Mouse (Mus musculus): ENCODE measurements around the gene Vps37b. TPM values are rescaled to one million over a fixed set of nuclear protein-coding genes. Genes with fewer than 3 reads are reported as not detected.
"Not testable (repeated sequence)": the region's sequence is repeated elsewhere in the genome, so short reads cannot be mapped to it uniquely, and the experiment has no call there.

The Vps37b gene
- polyA plus RNA-seq, 1 experiment = 40.7 TPM

DNA sequence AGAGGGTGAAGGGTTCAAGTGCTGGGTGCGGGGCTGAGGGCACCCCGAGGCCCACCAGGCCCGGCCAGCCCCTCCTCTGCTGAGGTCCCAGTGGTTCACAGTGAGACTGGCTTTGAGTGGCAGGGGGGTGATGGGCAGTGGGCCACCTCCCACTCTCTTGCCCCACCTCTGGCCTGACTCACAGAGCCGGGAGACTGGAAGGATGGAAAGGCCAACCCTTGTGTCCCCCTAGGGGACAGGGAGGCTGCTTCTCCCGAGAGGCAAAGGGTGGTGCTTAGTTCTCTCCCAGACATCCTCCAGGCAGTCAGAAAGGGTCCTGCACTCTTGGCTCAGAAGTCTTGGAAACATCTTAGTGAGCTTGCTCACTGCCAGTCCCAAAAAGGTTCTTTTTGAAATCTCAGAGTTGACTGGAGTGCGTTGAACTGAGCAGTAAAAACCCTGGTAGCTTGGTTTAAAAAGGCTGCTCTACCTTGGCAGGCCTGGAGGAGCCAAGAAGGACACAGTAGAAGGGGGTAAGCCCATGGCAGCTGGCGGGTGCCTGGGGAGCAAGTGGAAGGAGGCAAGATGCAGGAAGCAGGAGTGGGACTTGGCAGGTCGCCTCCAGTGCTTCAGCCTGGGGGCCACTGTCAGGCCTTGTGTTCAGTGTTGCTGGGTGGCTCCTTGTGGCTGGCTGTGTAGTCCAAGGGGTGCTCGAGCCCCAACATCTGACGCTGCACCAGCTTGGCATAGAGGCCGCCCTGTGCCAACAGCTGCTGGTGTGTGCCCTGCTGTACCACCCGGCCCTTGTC lies 30.2 kb upstream of the Vps37b start:
- H3K36me3 ChIP-seq (ENCODE audit: control insufficient read depth, insufficient read depth) = no peaks in the 10 kb centered on the region
- TF ChIP-seq FOSL1 (IDR thresholded peaks at IDR 0.05; ENCODE audit: insufficient read depth, low read length, poor library complexity, severe bottlenecking) (no peak), CEBPB (IDR thresholded peaks at IDR 0.05; ENCODE audit: low read depth) (no peak), MAX (IDR thresholded peaks at IDR 0.05) (no peak), MYOG (IDR thresholded peaks at IDR 0.05; ENCODE audit: control insufficient read depth, extremely low read depth, insufficient read length) (no peak), USF1 (IDR thresholded peaks at IDR 0.05; ENCODE audit: low read depth) (no peak), CTCF (IDR thresholded peaks at IDR 0.05; ENCODE audit: control insufficient read depth, insufficient read depth, insufficient read length) (no peak), MYOD1 (IDR thresholded peaks at IDR 0.05; ENCODE audit: control insufficient read depth, insufficient read length, low read depth) (no peak)
- no peak overlapping the region for H3K4me3 ChIP-seq (ENCODE audit: insufficient read depth, poor library complexity, severe bottlenecking)
- no peaks in the 10 kb centered on the region for H3K27me3 ChIP-seq (ENCODE audit: control insufficient read depth, insufficient read depth, insufficient read length)
- H3K79me2 ChIP-seq (ENCODE audit: control insufficient read depth, insufficient read depth) = no peaks in the 10 kb centered on the region
- no peaks in the 10 kb centered on the region for H3K79me3 ChIP-seq (ENCODE audit: low read depth)
- no peak overlapping the region for H3ac ChIP-seq (ENCODE audit: control insufficient read depth, insufficient read length, low read depth)

DNA sequence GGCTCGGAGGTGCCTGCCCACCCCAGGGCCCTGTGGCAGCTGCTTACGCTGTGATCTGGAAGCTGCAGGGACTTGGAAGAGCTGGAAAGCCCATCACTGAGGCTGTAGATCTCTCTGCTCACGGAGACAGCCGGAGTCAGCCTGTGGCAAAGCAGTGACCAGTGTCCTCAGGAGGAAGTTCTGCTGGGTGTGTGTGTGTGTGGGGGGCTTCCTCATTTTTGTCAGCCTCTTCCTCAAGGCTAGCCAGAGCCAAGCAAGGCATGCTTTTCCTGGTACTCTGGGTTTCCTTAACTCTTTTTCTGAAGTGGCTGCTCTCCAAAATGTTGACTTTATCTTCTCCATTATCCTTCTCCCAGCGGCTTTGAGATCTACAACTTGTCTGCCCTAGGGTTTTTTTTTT lies 27.6 kb upstream of the Vps37b start:
- H3K79me3 ChIP-seq (ENCODE audit: low read depth) = no peaks in the 10 kb centered on the region
- H3K79me2 ChIP-seq (ENCODE audit: control insufficient read depth, insufficient read depth) = no peaks in the 10 kb centered on the region
- no peak overlapping the region for H3K4me3 ChIP-seq (ENCODE audit: insufficient read depth, poor library complexity, severe bottlenecking)
- H3ac ChIP-seq (ENCODE audit: control insufficient read depth, insufficient read length, low read depth) = no peak overlapping the region
- TF ChIP-seq CEBPB (IDR thresholded peaks at IDR 0.05; ENCODE audit: low read depth) (no peak), MYOD1 (IDR thresholded peaks at IDR 0.05; ENCODE audit: control insufficient read depth, insufficient read length, low read depth) (no peak)
- no peaks in the 10 kb centered on the region for H3K27me3 ChIP-seq (ENCODE audit: control insufficient read depth, insufficient read depth, insufficient read length)
- no peaks in the 10 kb centered on the region for H3K36me3 ChIP-seq (ENCODE audit: control insufficient read depth, insufficient read depth)

DNA sequence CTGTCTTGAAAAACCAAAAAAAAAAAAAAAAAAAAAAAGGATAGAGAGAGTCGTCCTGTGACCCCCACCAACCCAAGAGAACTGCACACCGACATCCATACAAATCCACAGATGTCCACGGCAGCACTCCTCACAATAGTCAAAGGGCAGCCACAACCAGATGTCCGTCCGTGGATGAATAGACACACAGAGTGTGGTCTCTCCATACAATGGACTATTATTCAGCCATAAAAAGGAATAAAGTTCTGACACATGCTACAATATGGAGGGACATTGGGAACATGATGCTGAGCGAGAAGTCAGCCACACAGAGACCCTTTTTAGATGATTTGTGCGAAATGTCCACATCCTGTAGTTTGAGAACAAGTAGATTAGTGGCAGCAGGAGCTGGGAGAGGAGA lies 26.7 kb upstream of the Vps37b start:
- Histone ChIP-seq H3K36me3 (ENCODE audit: control insufficient read depth, insufficient read depth) (no peaks in the 10 kb centered on the region), H3K4me3 (ENCODE audit: insufficient read depth, poor library complexity, severe bottlenecking) (no peak overlapping the region), H3K79me2 (ENCODE audit: control insufficient read depth, insufficient read depth) (no peaks in the 10 kb centered on the region), H3K79me3 (ENCODE audit: low read depth) (no peaks in the 10 kb centered on the region), H3ac (ENCODE audit: control insufficient read depth, insufficient read length, low read depth) (no peak overlapping the region), H3K27me3 (ENCODE audit: control insufficient read depth, insufficient read depth, insufficient read length) (no peaks in the 10 kb centered on the region)
- TF ChIP-seq USF1 (IDR thresholded peaks at IDR 0.05; ENCODE audit: low read depth) (no peak), MYOD1 (IDR thresholded peaks at IDR 0.05; ENCODE audit: control insufficient read depth, insufficient read length, low read depth) (no peak), CTCF (IDR thresholded peaks at IDR 0.05; ENCODE audit: control insufficient read depth, insufficient read depth, insufficient read length) (no peak), CEBPB (IDR thresholded peaks at IDR 0.05; ENCODE audit: low read depth) (no peak), FOSL1 (IDR thresholded peaks at IDR 0.05; ENCODE audit: insufficient read depth, low read length, poor library complexity, severe bottlenecking) (no peak), MYOG (IDR thresholded peaks at IDR 0.05; ENCODE audit: control insufficient read depth, extremely low read depth, insufficient read length) (no peak)

DNA sequence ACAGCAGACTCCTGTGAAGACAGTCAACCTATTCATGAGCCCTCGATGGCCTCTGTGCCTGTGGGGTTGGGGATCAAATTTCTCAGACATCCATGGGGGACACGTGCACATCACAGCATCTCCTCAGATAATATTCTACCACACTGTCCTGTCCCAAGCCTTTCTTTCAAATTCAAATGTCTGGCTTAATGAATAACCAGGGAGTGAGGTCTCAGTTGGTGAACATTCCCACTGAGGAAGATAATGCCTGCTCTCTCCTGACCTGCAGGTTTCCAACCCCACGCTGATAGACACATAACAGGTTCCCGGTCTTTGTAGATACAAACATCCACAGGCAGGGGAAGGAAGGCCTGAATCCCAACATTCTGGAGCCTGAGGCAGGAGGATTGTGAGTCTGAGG lies 24.9 kb upstream of the Vps37b start:
- no peaks in the 10 kb centered on the region for H3K36me3 ChIP-seq (ENCODE audit: control insufficient read depth, insufficient read depth)
- TF ChIP-seq MYOD1 (IDR thresholded peaks at IDR 0.05; ENCODE audit: control insufficient read depth, insufficient read length, low read depth) (no peak), FOSL1 (IDR thresholded peaks at IDR 0.05; ENCODE audit: insufficient read depth, low read length, poor library complexity, severe bottlenecking) (no peak), CEBPB (IDR thresholded peaks at IDR 0.05; ENCODE audit: low read depth) (no peak), CTCF (IDR thresholded peaks at IDR 0.05; ENCODE audit: control insufficient read depth, insufficient read depth, insufficient read length) (no peak), USF1 (IDR thresholded peaks at IDR 0.05; ENCODE audit: low read depth) (no peak), MAX (IDR thresholded peaks at IDR 0.05) (no peak)
- no peaks in the 10 kb centered on the region for H3K27me3 ChIP-seq (ENCODE audit: control insufficient read depth, insufficient read depth, insufficient read length)
- H3K79me3 ChIP-seq (ENCODE audit: low read depth) = no peaks in the 10 kb centered on the region
- H3K4me3 ChIP-seq (ENCODE audit: insufficient read depth, poor library complexity, severe bottlenecking) = no peak overlapping the region
- no peak overlapping the region for H3ac ChIP-seq (ENCODE audit: control insufficient read depth, insufficient read length, low read depth)
- H3K79me2 ChIP-seq (ENCODE audit: control insufficient read depth, insufficient read depth) = no peaks in the 10 kb centered on the region

DNA sequence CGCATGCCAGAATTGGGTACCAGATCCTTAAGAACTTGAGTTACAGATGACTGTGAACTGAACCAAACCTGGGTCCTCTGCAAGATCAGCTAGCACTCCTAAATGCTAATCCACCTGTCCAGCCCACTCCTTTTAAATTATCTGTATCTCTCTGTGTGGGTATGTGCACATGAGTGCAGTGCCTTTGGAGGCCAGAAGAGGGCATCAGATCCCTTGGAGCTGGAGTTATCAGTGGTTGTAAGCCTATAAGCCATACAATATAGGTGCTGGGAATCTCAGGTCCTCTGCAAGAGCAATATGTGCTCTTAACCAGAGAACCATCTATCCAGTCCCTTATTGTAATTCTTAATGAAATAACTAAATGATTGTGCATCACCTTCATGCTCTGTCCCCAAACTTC lies 24.1 kb upstream of the Vps37b start:
- Histone ChIP-seq H3K79me3 (ENCODE audit: low read depth) (no peaks in the 10 kb centered on the region), H3K27me3 (ENCODE audit: control insufficient read depth, insufficient read depth, insufficient read length) (no peaks in the 10 kb centered on the region), H3K79me2 (ENCODE audit: control insufficient read depth, insufficient read depth) (peaks cover 5% of the 10 kb centered on the region), H3K4me3 (ENCODE audit: insufficient read depth, poor library complexity, severe bottlenecking) (no peak overlapping the region), H3ac (ENCODE audit: control insufficient read depth, insufficient read length, low read depth) (no peak overlapping the region), H3K36me3 (ENCODE audit: control insufficient read depth, insufficient read depth) (no peaks in the 10 kb centered on the region)
- TF ChIP-seq CEBPB (IDR thresholded peaks at IDR 0.05; ENCODE audit: low read depth) (no peak), MYOG (IDR thresholded peaks at IDR 0.05; ENCODE audit: control insufficient read depth, extremely low read depth, insufficient read length) (no peak), CTCF (IDR thresholded peaks at IDR 0.05; ENCODE audit: control insufficient read depth, insufficient read depth, insufficient read length) (no peak), FOSL1 (IDR thresholded peaks at IDR 0.05; ENCODE audit: insufficient read depth, low read length, poor library complexity, severe bottlenecking) (no peak), USF1 (IDR thresholded peaks at IDR 0.05; ENCODE audit: low read depth) (no peak), MAX (IDR thresholded peaks at IDR 0.05) (no peak)

DNA sequence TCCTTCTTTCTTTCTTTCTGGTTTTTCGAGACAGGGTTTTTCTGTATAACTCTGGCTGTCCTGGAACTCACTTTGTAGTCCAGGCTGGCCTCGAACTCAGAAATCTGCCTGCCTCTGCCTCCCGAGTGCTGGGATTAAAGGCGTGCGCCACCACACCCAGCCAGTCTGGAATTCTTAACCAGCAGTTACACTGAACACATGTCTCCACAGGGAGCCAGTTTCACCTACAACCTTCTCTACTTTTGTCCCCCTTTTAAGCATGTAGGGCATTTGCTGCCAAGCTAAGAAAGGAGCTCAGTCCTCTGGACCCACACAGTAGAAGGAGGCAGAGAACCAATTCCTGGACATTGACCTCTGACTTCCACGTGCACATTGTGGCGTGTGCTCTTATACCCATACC lies 20.6 kb upstream of the Vps37b start:
- not testable (repeated sequence) for H3K36me3 ChIP-seq (ENCODE audit: control insufficient read depth, insufficient read depth); H3K79me3 ChIP-seq (ENCODE audit: low read depth); H3K27me3 ChIP-seq (ENCODE audit: control insufficient read depth, insufficient read depth, insufficient read length); H3ac ChIP-seq (ENCODE audit: control insufficient read depth, insufficient read length, low read depth); H3K4me3 ChIP-seq (ENCODE audit: insufficient read depth, poor library complexity, severe bottlenecking)
- H3K79me2 ChIP-seq (ENCODE audit: control insufficient read depth, insufficient read depth) = peaks cover 15% of the 10 kb centered on the region

All from C2C12 (cell line).